ENCODE assay signal across 9 mouse cellular contexts in the genomic region with DNA sequence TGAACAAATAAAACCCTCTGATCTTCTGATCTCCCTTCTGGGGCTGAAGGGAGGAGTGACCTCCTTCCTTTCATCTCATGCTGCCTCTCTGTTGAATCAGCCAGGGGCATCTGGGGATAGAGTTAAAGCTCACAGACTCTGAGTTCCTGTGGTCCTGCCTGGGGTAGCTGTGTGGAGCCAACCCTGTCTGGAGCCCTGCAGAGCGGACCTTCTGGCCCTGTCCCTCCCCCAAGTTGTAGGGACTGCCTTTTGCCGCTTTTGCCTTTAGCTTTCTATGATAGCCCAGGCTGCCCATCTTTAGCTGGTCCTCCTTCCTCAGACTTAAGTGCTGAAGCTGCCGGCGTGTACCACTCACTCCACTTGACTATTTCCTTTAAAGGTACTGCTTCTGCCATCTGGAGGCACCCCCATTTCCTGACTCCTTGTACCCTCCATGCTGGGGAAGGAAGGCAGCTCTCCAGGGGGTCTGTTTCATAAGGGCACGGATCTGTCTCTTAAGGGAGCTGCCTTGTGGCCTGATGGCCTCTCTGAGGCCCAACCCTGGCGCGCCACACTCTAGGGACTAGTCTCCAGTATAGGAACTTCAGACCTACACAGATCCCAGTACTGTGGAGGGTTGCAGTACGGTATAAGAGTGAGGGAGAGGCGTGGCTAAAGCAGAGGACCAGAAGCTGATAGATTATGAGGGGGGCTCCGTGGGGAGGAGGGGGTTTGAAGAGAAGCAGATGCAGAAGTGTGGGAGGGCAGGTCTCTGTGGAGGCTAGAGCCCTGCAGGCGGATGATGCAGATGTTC.
A peak's percentile ranks its signal among the peaks of the same experiment; 100 is the strongest.
DNase-seq lines count a peak whose midpoint lies in the region; ATAC-seq and TF ChIP-seq lines count a peak whose summit lies in the region.
"Had no signal": no experiment of that assay in that cellular context is flagged by ENCODE, and none has a peak within 500 bp of the region (broad histone marks: within the 10 kb centered on the region; RNA-seq: fewer than 3 reads in every experiment).

No protein-coding gene starts in this region.

- no peaks in the 10 kb centered on the region for H3K36me3 ChIP-seq in kidney, embryonic 16.5 days (ENCODE audit: insufficient read depth, low read length)
- no peaks in the 10 kb centered on the region for H3K36me3 ChIP-seq in embryonic facial prominence, embryonic 11.5 days (replicated peaks; ENCODE audit: control insufficient read depth, insufficient read depth, low read depth, low read length)
- H3K36me3 ChIP-seq in liver, embryonic 13.5 days: no peaks in the 10 kb centered on the region

- peaks cover 13% of the 10 kb centered on the region for H3K4me1 ChIP-seq in kidney, embryonic 16.5 days (ENCODE audit: insufficient read depth, low read length)
- peaks cover 10% of the 10 kb centered on the region for H3K4me1 ChIP-seq in cerebellum, adult 2 months (ENCODE audit: control insufficient read depth, insufficient read depth, low read length)
- peaks cover 2% of the 10 kb centered on the region; the same call in 1 of the 2 replicates for H3K4me1 ChIP-seq in embryonic facial prominence, embryonic 11.5 days (ENCODE audit: control insufficient read depth, insufficient read depth, low read length)
- peaks cover 7% of the 10 kb centered on the region; the same call in 1 of the 2 replicates for H3K4me1 ChIP-seq in liver, embryonic 13.5 days (replicated peaks)

- intact Hi-C loops in heart, postnatal 25 days (cut with DNase I): loop anchor here (1.0 kb wide), 1 partner anchor 74 kb away; no protein-coding TSS in a partner anchor

- no peaks in the 10 kb centered on the region for H3K9me3 ChIP-seq in kidney, embryonic 16.5 days (ENCODE audit: low read length)
- H3K9me3 ChIP-seq in embryonic facial prominence, embryonic 11.5 days (replicated peaks; ENCODE audit: control insufficient read depth, low read length): no peaks in the 10 kb centered on the region
- H3K9me3 ChIP-seq in liver, embryonic 13.5 days (replicated peaks): no peaks in the 10 kb centered on the region

- no peak for TF ChIP-seq POLR2A in cerebellum, adult 2 months (IDR thresholded peaks at IDR 0.05; ENCODE audit: borderline replicate concordance, insufficient read depth, low read length)

- no peak overlapping the region for H3K4me3 ChIP-seq in kidney, embryonic 16.5 days (ENCODE audit: low read length)
- H3K4me3 ChIP-seq in cerebellum, adult 2 months (replicated peaks; ENCODE audit: insufficient read depth, low read depth, low read length): no peak overlapping the region
- H3K4me3 ChIP-seq in embryonic facial prominence, embryonic 11.5 days (ENCODE audit: low read depth, low read length): no peak overlapping the region
- H3K4me3 ChIP-seq in liver, embryonic 13.5 days (replicated peaks): no peak overlapping the region

- no peaks in the 10 kb centered on the region for H3K27me3 ChIP-seq in kidney, embryonic 16.5 days (ENCODE audit: insufficient read depth, low read length)
- H3K27me3 ChIP-seq in cerebellum, adult 2 months (ENCODE audit: control insufficient read depth, insufficient read depth, low read length): no peaks in the 10 kb centered on the region
- H3K27me3 ChIP-seq in embryonic facial prominence, embryonic 11.5 days (ENCODE audit: control insufficient read depth, insufficient read depth, low read length): no peaks in the 10 kb centered on the region
- H3K27me3 ChIP-seq in liver, embryonic 13.5 days: no peaks in the 10 kb centered on the region

- 0 out of 2 replicates have a peak overlapping the region, but pooled peaks have one; percentile 9 for H3K9ac ChIP-seq in kidney, embryonic 16.5 days (replicated peaks; ENCODE audit: low read length)
- no peak overlapping the region for H3K9ac ChIP-seq in embryonic facial prominence, embryonic 11.5 days (replicated peaks; ENCODE audit: low read length)
- no peak overlapping the region for H3K9ac ChIP-seq in liver, embryonic 13.5 days

- no peak for DNase-seq in kidney, postnatal 4 days
- DNase-seq in cerebellum, adult 2 months: peak; percentile 53 to 64
- peak; percentile 36 for DNase-seq in embryonic facial prominence, embryonic 11.5 days (ENCODE audit: low spot score)
- DNase-seq in liver, embryonic 13.5 days: no peak
- no peak for DNase-seq in layer of hippocampus, postnatal 14 days (ENCODE audit: low spot score in 2 of 2)
- no peak for DNase-seq in heart, postnatal 25 days (ENCODE audit: low spot score)

- peak; percentile 35; the same call in 1 of the 2 replicates for ATAC-seq in kidney, embryonic 16.5 days (ENCODE audit: low FRiP score, low TSS enrichment)
- ATAC-seq in embryonic facial prominence, embryonic 11.5 days (replicated peaks; ENCODE audit: insufficient number of reproducible peaks, low FRiP score, low TSS enrichment, low read depth): peak; percentile 76; the same call in 1 of the 2 replicates
- ATAC-seq in liver, embryonic 13.5 days (ENCODE audit: low read depth): peak; percentile 15; the same call in 1 of the 2 replicates
- ATAC-seq: activated CD4-positive, CD25-positive, alpha-beta regulatory T cell, adult 4 months had no signal

- TF ChIP-seq CTCF in cerebellum, adult 2 months (IDR thresholded peaks at IDR 0.05; ENCODE audit: borderline replicate concordance, insufficient read depth, low read depth, low read length): no peak

- no peak overlapping the region for H3K4me2 ChIP-seq in kidney, embryonic 16.5 days (replicated peaks; ENCODE audit: low read depth, low read length)
- no peak overlapping the region for H3K4me2 ChIP-seq in embryonic facial prominence, embryonic 11.5 days (ENCODE audit: low read depth, low read length)
- H3K4me2 ChIP-seq in liver, embryonic 13.5 days: no peak overlapping the region

- no peak overlapping the region for H3K27ac ChIP-seq in kidney, embryonic 16.5 days (ENCODE audit: low read length)
- H3K27ac ChIP-seq in cerebellum, adult 2 months (ENCODE audit: insufficient read depth, low read length): no peak overlapping the region
- H3K27ac ChIP-seq in embryonic facial prominence, embryonic 11.5 days (replicated peaks; ENCODE audit: low read depth, low read length): no peak overlapping the region
- no peak overlapping the region for H3K27ac ChIP-seq in liver, embryonic 13.5 days
- H3K27ac ChIP-seq: macrophage had no signal

- WGBS in kidney, embryonic 16.5 days: 65% methylated on average over 11 of the region's 11 CpGs
- 62% methylated on average over 11 of the region's 11 CpGs for WGBS in cerebellum, adult 2 months
- 70% methylated on average over 11 of the region's 11 CpGs for WGBS in embryonic facial prominence, embryonic 11.5 days
- 46% methylated on average over 11 of the region's 11 CpGs for WGBS in liver, embryonic 13.5 days (ENCODE audit: insufficient replicate concordance)

Comparison
In these comparisons a context has a peak if more than half of its experiments do, and no peak if none do; other contexts are left out.
1. ATAC-seq: peak in every context shown above with its lines; median percentile 76 in embryonic facial prominence, embryonic 11.5 days; 35 in kidney, embryonic 16.5 days; 15 in liver, embryonic 13.5 days.
2. DNase-seq: peak in cerebellum, adult 2 months (2 of 2) and embryonic facial prominence, embryonic 11.5 days (single experiment); none in kidney, postnatal 4 days (0 of 2), liver, embryonic 13.5 days (single experiment), layer of hippocampus, postnatal 14 days (0 of 2) and heart, postnatal 25 days (single experiment).